Mouse (Mus musculus): Measurements from ENCODE around the gene Pcsk5.
A peak's percentile ranks its signal among the peaks of the same experiment; 100 is the strongest.

Pcsk5 gene

GRCm38 (mm10) chr19:17400571-17400970 is 436.9 kb downstream of the Pcsk5 start:
- DNase-seq (ENCODE audit: low read depth, low spot score) = no peak

- DNase-seq (ENCODE audit: low read depth, low spot score) = no peak
These were observed 437.5 kb downstream of the Pcsk5 start for GRCm38 (mm10) chr19:17399965-17400364.

GRCm38 (mm10) chr19:17397922-17398321 is 439.5 kb downstream of the Pcsk5 start:
- no peak for DNase-seq (ENCODE audit: low read depth, low spot score)

- no peak for DNase-seq (ENCODE audit: low read depth, low spot score)
These were observed 440.6 kb downstream of the Pcsk5 start for GRCm38 (mm10) chr19:17396802-17397201.

- DNase-seq (ENCODE audit: low read depth, low spot score) = peak; percentile 89
These were observed 443.4 kb downstream of the Pcsk5 start, which contains the start of gene Rfk for GRCm38 (mm10) chr19:17393841-17394591. Gene Rfk, plus strand, starts transcription at chr19:17394043.

GRCm38 (mm10) chr19:17392866-17393265 is 444.6 kb downstream of the Pcsk5 start:
- DNase-seq (ENCODE audit: low read depth, low spot score) = no peak

GRCm38 (mm10) chr19:17388404-17388803 is 449.0 kb downstream of the Pcsk5 start:
- peak; percentile 62 for DNase-seq (ENCODE audit: low read depth, low spot score)

GRCm38 (mm10) chr19:17386424-17386823 is 451.0 kb downstream of the Pcsk5 start:
- DNase-seq (ENCODE audit: low read depth, low spot score) = no peak

GRCm38 (mm10) chr19:17385426-17385825 is 452.0 kb downstream of the Pcsk5 start:
- no peak for DNase-seq (ENCODE audit: low read depth, low spot score)

GRCm38 (mm10) chr19:17385022-17385421 is 452.4 kb downstream of the Pcsk5 start:
- DNase-seq (ENCODE audit: low read depth, low spot score) = no peak

- DNase-seq (ENCODE audit: low read depth, low spot score) = no peak
These were observed 454.5 kb downstream of the Pcsk5 start for GRCm38 (mm10) chr19:17382807-17383397.

All from ES-CJ7 (cell line).